ENCODE assay signal across 32 mouse cellular contexts in the genomic region with DNA sequence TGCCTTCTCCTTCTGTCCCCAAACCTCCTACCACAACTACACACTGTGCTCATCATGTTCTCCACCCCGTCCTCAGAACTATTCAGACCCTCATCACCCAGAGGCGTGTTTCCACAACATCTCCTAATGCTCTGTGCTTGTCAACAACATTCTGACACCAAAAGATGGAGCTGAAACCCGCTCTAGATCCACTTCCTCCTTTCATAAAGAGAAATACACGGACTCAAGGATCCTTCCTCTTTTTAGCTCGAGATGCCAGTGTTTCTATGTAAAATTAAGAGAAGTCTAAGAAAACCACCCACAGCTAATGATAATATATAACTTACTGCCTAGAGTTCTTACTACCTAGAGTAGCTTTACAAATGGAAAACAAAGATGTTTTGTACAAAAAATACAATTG. TPM values are rescaled to one million over a fixed set of nuclear protein-coding genes. Genes with fewer than 3 reads are reported as not detected.
DNase-seq lines count a peak whose midpoint lies in the region; ATAC-seq and TF ChIP-seq lines count a peak whose summit lies in the region.
"Had no signal": no experiment of that assay in that cellular context is flagged by ENCODE, and none has a peak within 500 bp of the region (broad histone marks: within the 10 kb centered on the region; RNA-seq: fewer than 3 reads in every experiment).

No protein-coding gene starts in this region.

- no peaks in the 10 kb centered on the region for H3K4me1 ChIP-seq in lung, postnatal 0 days (ENCODE audit: insufficient read depth, low read depth, low read length)
- H3K4me1 ChIP-seq in lung, adult 2 months (ENCODE audit: control insufficient read depth, insufficient read depth, low read length) = no peaks in the 10 kb centered on the region
- H3K4me1 ChIP-seq in liver, embryonic 11.5 days (replicated peaks; ENCODE audit: control insufficient read depth, insufficient read depth, low read length) = no peaks in the 10 kb centered on the region
- H3K4me1 ChIP-seq in intestine, embryonic 15.5 days (replicated peaks) = no peaks in the 10 kb centered on the region
- H3K4me1 ChIP-seq: embryonic facial prominence, embryonic 10.5 days; embryonic facial prominence, embryonic 15.5 days; forebrain, embryonic 12.5 days; heart, embryonic 12.5 days; hindbrain, embryonic 10.5 days; hindbrain, embryonic 15.5 days; limb, embryonic 10.5 days; limb, embryonic 15.5 days; liver, embryonic 15.5 days; lung, embryonic 15.5 days; megakaryocyte, embryonic 14.5 days; midbrain, embryonic 13.5 days had no signal

- TF ChIP-seq POLR2A in lung, adult 2 months (IDR thresholded peaks at IDR 0.05; ENCODE audit: borderline replicate concordance, extremely low read depth, low read depth, low read length) = no peak

- WGBS in lung, postnatal 0 days = 84% methylated on average over 5 of the region's 5 CpGs
- WGBS in lung, adult 2 months = 86% methylated on average over 5 of the region's 5 CpGs
- WGBS in liver, embryonic 11.5 days = 70% methylated on average over 5 of the region's 5 CpGs
- WGBS in intestine, embryonic 15.5 days = 87% methylated on average over 5 of the region's 5 CpGs

- no peak for TF ChIP-seq CTCF in lung, postnatal 0 days (IDR thresholded peaks at IDR 0.05)
- no peak for TF ChIP-seq CTCF in lung, adult 2 months (IDR thresholded peaks at IDR 0.05; ENCODE audit: insufficient read depth, low read length)

- DNase-seq in lung, postnatal 0 days (ENCODE audit: low spot score) = peak; percentile 7
- DNase-seq in lung, adult 2 months = no peak
- DNase-seq in B cell, adult 2 months = peak; percentile 10 to 19
- no peak for DNase-seq in liver, embryonic 11.5 days (ENCODE audit: low spot score)
- no peak for DNase-seq in yolk sac, embryonic 10.5 days (ENCODE audit: low spot score)
- DNase-seq: adrenal gland, adult 8-10 months; cerebellum, adult 2 months; cerebellum, postnatal 14 days; forebrain, postnatal 0 days; gastrocnemius, postnatal 10 days; kidney, adult 2 months; layer of hippocampus, postnatal 36 days; retina, postnatal 1 day; right cerebral cortex, postnatal 14 days; thymus, postnatal 25 days had no signal

- no peak overlapping the region for H3K9ac ChIP-seq in lung, postnatal 0 days (replicated peaks; ENCODE audit: low read depth)
- H3K9ac ChIP-seq in liver, embryonic 11.5 days (ENCODE audit: low read depth, low read length) = no peak overlapping the region
- no peak overlapping the region for H3K9ac ChIP-seq in intestine, embryonic 15.5 days
- H3K9ac ChIP-seq: embryonic facial prominence, embryonic 15.5 days; forebrain, embryonic 12.5 days; forebrain, postnatal 0 days; heart, embryonic 12.5 days; hindbrain, embryonic 15.5 days; limb, embryonic 15.5 days; liver, embryonic 15.5 days; lung, embryonic 15.5 days; midbrain, embryonic 13.5 days had no signal

- no peak overlapping the region for H3K4me2 ChIP-seq in lung, postnatal 0 days (replicated peaks; ENCODE audit: low read depth, low read length)
- no peak overlapping the region for H3K4me2 ChIP-seq in liver, embryonic 11.5 days
- H3K4me2 ChIP-seq in intestine, embryonic 15.5 days (replicated peaks) = no peak overlapping the region
- H3K4me2 ChIP-seq: embryonic facial prominence, embryonic 15.5 days; forebrain, embryonic 12.5 days; heart, embryonic 12.5 days; hindbrain, embryonic 15.5 days; limb, embryonic 15.5 days; liver, embryonic 15.5 days; lung, embryonic 15.5 days; midbrain, embryonic 13.5 days had no signal

- ATAC-seq in lung, postnatal 0 days = no peak
- peak; percentile 95 for ATAC-seq in common myeloid progenitor, adult 5-6 weeks (replicated peaks; ENCODE audit: low read depth, poor library complexity, severe bottlenecking)
- ATAC-seq in monocyte, adult 5-6 weeks (replicated peaks; ENCODE audit: insufficient number of reproducible peaks, low FRiP score, low TSS enrichment, poor library complexity, severe bottlenecking) = peak; percentile 71
- ATAC-seq in liver, embryonic 11.5 days (replicated peaks; ENCODE audit: low FRiP score) = no peak
- no peak for ATAC-seq in intestine, embryonic 15.5 days
- ATAC-seq: forebrain, postnatal 0 days; inflammation-experienced regulatory T-cells, adult 6 months; midbrain, embryonic 13.5 days had no signal

- no peaks in the 10 kb centered on the region for H3K27me3 ChIP-seq in lung, postnatal 0 days (replicated peaks; ENCODE audit: insufficient read depth, low read length)
- no peaks in the 10 kb centered on the region for H3K27me3 ChIP-seq in liver, embryonic 11.5 days (replicated peaks; ENCODE audit: control insufficient read depth, insufficient read depth, low read length)
- no peaks in the 10 kb centered on the region for H3K27me3 ChIP-seq in intestine, embryonic 15.5 days (replicated peaks)
- H3K27me3 ChIP-seq: embryonic facial prominence, embryonic 15.5 days; forebrain, embryonic 12.5 days; heart, embryonic 12.5 days; hindbrain, embryonic 15.5 days; limb, embryonic 15.5 days; liver, embryonic 15.5 days; lung, embryonic 15.5 days; megakaryocyte, embryonic 14.5 days; midbrain, embryonic 13.5 days had no signal

- no peak for TF ChIP-seq EP300 in lung, postnatal 0 days (IDR thresholded peaks at IDR 0.05)

- H3K9me3 ChIP-seq in lung, postnatal 0 days (ENCODE audit: low read length) = no peaks in the 10 kb centered on the region
- no peaks in the 10 kb centered on the region for H3K9me3 ChIP-seq in liver, embryonic 11.5 days (ENCODE audit: control insufficient read depth, low read length)
- H3K9me3 ChIP-seq in intestine, embryonic 15.5 days = no peaks in the 10 kb centered on the region
- H3K9me3 ChIP-seq: embryonic facial prominence, embryonic 10.5 days; embryonic facial prominence, embryonic 15.5 days; forebrain, embryonic 12.5 days; heart, embryonic 12.5 days; hindbrain, embryonic 10.5 days; hindbrain, embryonic 15.5 days; limb, embryonic 10.5 days; limb, embryonic 15.5 days; liver, embryonic 15.5 days; lung, embryonic 15.5 days; megakaryocyte, embryonic 14.5 days; midbrain, embryonic 13.5 days had no signal

- peaks cover 4% of the 10 kb centered on the region; the same call in 1 of the 2 replicates for H3K36me3 ChIP-seq in lung, postnatal 0 days (ENCODE audit: insufficient read depth, low read length)
- peaks cover 5% of the 10 kb centered on the region; the same call in 1 of the 2 replicates for H3K36me3 ChIP-seq in liver, embryonic 11.5 days (ENCODE audit: control insufficient read depth, insufficient read depth, low read length)
- H3K36me3 ChIP-seq in intestine, embryonic 15.5 days = peaks cover 2% of the 10 kb centered on the region; the same call in 1 of the 2 replicates

- H3K4me3 ChIP-seq in lung, postnatal 0 days (ENCODE audit: low read depth, low read length) = no peak overlapping the region
- H3K4me3 ChIP-seq in lung, adult 2 months (replicated peaks; ENCODE audit: extremely low read depth, low read depth, low read length) = no peak overlapping the region
- H3K4me3 ChIP-seq in liver, embryonic 11.5 days (ENCODE audit: low read depth, low read length) = no peak overlapping the region
- no peak overlapping the region for H3K4me3 ChIP-seq in intestine, embryonic 15.5 days (replicated peaks)
- H3K4me3 ChIP-seq: embryonic facial prominence, embryonic 10.5 days; embryonic facial prominence, embryonic 15.5 days; forebrain, embryonic 12.5 days; heart, embryonic 12.5 days; hindbrain, embryonic 10.5 days; hindbrain, embryonic 15.5 days; limb, embryonic 10.5 days; limb, embryonic 15.5 days; liver, embryonic 15.5 days; lung, embryonic 15.5 days; megakaryocyte, embryonic 14.5 days; midbrain, embryonic 13.5 days had no signal

- H3K27ac ChIP-seq in lung, postnatal 0 days (ENCODE audit: low read length) = no peak overlapping the region
- H3K27ac ChIP-seq in liver, embryonic 11.5 days (ENCODE audit: low read depth, low read length) = no peak overlapping the region
- H3K27ac ChIP-seq in intestine, embryonic 15.5 days = no peak overlapping the region
- H3K27ac ChIP-seq: embryonic facial prominence, embryonic 10.5 days; embryonic facial prominence, embryonic 15.5 days; forebrain, embryonic 12.5 days; hindbrain, embryonic 10.5 days; hindbrain, embryonic 15.5 days; kidney, postnatal 0 days; limb, embryonic 10.5 days; limb, embryonic 15.5 days; liver, embryonic 15.5 days; lung, embryonic 15.5 days; midbrain, embryonic 13.5 days had no signal

RNA-seq across cellular contexts. Expression of a gene that starts 46.1 kb away (rescaled TPM):
- 17.9 and 18.1 TPM in 2 replicates for polyA plus RNA-seq in lung, postnatal 0 days (2015; fragmentation: Nextera tagmentation; extraction: Ambion mirVana)
- polyA plus RNA-seq in lung, adult 2 months (2012; rRNA removed) = 7.1 and 10.6 TPM in 2 replicates
- total RNA-seq in common myeloid progenitor, adult 5-6 weeks (2017) = 20.9 and 38.9 TPM in 2 replicates
- 29.1 to 53.9 TPM (median 29.5 TPM) in 3 replicates for total RNA-seq in monocyte, adult 5-6 weeks (2017)
- polyA plus RNA-seq in liver, embryonic 11.5 days (2014; fragmentation: Nextera tagmentation; extraction: Ambion mirVana) = 23.7 and 24.2 TPM in 2 replicates
- polyA plus RNA-seq in intestine, embryonic 15.5 days (2015; fragmentation: Nextera tagmentation; extraction: Ambion mirVana) = 26.1 and 29.5 TPM in 2 replicates

RNA-seq across cellular contexts. Expression of a gene that starts 46.7 kb away (rescaled TPM):
- polyA plus RNA-seq in lung, postnatal 0 days (2015; fragmentation: Nextera tagmentation; extraction: Ambion mirVana) = 26.7 and 28.6 TPM in 2 replicates
- 8.2 and 8.7 TPM in 2 replicates for polyA plus RNA-seq in lung, adult 2 months (2012; rRNA removed)
- total RNA-seq in common myeloid progenitor, adult 5-6 weeks (2017) = 98.1 and 117 TPM in 2 replicates
- total RNA-seq in monocyte, adult 5-6 weeks (2017) = 66.6 to 127 TPM (median 91.7 TPM) in 3 replicates
- 47.4 and 51.6 TPM in 2 replicates for polyA plus RNA-seq in liver, embryonic 11.5 days (2014; fragmentation: Nextera tagmentation; extraction: Ambion mirVana)
- polyA plus RNA-seq in intestine, embryonic 15.5 days (2015; fragmentation: Nextera tagmentation; extraction: Ambion mirVana) = 34.3 and 39.5 TPM in 2 replicates

Comparison
In these comparisons a context has a peak if more than half of its experiments do, and no peak if none do; other contexts are left out.
1. DNase-seq: peak in lung, postnatal 0 days (single experiment) and B cell, adult 2 months (2 of 2); none in lung, adult 2 months (single experiment), liver, embryonic 11.5 days (single experiment) and yolk sac, embryonic 10.5 days (single experiment).
2. ATAC-seq: peak in common myeloid progenitor, adult 5-6 weeks (single experiment) and monocyte, adult 5-6 weeks (single experiment); none in lung, postnatal 0 days (single experiment), liver, embryonic 11.5 days (single experiment) and intestine, embryonic 15.5 days (single experiment).